Mouse (Mus musculus): ENCODE results near the gene Ankra2.
A peak's percentile ranks its signal among the peaks of the same experiment; 100 is the strongest.

Gene Ankra2

GRCm38 (mm10) chr13:98296072-98296471 is 33.2 kb downstream of the Ankra2 start:
- no peak for DNase-seq (ENCODE audit: low spot score)

DNA sequence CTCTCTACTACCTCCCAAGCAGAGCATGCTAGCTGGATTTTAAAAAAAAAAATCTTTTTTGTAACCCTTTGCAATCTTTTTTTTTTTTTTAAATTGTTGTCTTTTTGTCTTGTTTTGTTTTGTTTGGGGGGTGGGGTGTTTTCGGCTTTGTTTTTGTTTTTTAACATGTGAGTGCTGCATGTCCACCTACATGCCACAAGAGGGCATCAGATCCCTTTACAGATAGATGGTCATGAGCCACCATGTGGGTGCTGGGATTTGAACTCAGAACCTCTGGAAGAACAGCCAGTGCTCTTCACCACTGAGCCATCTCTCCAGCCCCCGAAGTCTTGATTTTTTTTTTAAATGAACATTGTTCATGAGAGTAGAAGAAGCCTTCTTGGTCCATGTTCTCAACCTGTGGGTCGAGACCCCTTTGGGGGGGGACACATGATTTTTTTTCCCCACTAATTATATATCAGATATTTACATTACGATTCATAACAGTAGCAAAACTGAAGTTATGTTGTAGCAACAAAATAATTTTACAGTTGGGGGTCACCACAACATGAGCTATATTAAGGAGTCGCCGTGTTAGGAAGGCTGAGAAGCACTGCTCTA is 35.1 kb downstream of the Ankra2 start:
- no peak for DNase-seq (ENCODE audit: low spot score)

- DNase-seq (ENCODE audit: low spot score) = peak; percentile 45
Measured at GRCm38 (mm10) chr13:98298833-98299758, 36.2 kb downstream of the Ankra2 start.

GRCm38 (mm10) chr13:98305257-98305656 is 42.4 kb downstream of the Ankra2 start:
- DNase-seq (ENCODE audit: low spot score) = no peak

DNA sequence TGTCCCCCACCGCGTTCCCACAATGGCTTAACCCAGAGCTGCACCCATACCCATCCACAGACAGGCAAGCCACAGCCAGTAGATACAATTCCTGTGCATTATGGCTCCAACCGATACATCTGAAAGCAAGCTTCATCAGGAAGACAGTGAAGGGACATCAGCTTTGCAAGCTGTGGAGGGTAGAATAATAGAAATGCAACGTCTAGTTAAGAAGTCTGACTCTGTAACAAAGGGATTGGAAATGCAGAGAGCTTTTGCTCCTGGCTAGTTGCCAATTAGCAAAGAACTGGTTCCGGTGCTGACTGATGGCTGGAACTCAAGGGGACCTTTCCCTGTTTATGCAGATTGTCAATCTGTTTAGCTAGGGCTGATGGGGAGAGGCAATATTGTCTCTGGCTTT is 43.5 kb downstream of the Ankra2 start:
- no peak for DNase-seq (ENCODE audit: low spot score)

- DNase-seq (ENCODE audit: low spot score) = no peak
Measured at GRCm38 (mm10) chr13:98306852-98307475, 44.1 kb downstream of the Ankra2 start.

DNA sequence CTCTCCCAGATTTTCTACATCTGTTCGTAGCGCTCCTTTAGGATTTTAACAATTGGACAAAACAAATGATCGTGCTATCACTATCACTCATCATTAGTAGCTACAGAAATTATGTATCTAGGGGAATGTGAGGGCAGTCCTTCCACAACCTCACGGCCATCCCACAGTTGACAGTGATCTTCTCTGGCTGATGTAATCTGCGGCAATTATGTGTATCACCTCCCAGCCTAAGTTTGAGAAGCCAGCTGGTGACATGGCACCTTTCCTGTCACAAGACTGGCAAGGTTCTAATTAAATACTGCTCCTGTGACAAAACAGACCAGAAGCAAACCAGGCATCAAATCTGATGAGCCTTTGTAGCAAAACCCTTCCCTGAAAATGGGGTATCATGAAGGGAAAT is 45.1 kb downstream of the Ankra2 start:
- no peak for DNase-seq (ENCODE audit: low spot score)

DNA sequence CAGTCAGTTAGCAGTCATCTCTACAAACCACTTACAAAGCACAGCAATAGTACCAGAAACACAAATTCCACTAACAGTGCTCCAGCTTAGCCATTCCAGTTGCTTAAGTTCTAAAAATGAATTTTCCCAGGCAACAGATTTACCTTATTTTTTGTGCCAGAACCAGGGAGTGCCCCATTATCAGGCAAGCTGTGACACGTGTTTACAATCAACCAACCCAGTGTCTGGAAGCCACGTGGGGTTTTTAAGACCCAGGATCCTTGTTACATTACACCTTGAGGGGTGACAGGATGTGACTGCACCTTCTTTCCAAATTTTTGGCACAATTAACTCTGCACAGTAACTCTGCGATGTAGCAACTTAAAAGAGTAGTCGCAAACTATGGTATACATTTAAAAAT is 45.9 kb downstream of the Ankra2 start:
- no peak for DNase-seq (ENCODE audit: low spot score)

DNA sequence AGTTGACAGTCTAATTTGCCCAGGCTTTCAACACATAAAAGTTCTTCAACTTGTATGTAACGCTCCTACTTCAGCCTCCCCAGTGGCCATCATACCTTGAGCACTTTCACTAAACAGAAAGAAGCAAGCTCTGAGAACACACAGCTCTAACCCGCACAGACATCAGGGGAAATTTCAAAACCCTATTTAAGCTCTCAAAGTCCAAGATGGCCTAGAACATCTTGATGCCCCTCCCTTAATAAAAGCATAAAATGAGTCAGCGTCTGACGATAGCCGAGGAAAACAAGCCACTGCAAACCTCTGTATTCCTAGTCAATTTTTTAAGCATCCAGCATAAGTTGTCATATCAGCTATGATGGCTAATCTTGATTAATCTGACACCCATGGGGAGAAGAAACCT is 48.7 kb downstream of the Ankra2 start:
- DNase-seq (ENCODE audit: low spot score) = no peak

DNA sequence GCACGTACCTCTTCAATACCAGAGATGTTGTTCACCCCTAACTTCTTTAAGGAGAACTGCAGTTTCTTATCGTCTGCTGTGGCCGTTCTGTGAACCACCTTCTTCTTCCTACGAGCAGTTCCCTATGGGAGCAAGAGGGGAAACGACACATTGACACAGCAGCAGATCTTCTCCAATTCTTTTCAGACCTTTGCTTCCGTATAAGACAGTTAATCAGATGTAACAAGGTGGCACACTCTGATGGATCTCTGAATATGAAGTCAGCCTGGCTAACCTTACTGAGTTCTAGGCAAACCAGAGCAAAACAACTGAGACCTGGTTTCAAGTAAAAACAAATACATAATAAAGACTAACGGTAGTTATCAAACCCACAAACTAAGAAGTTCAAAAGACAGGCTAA is 50.8 kb downstream of the Ankra2 start:
- no peak for DNase-seq (ENCODE audit: low spot score)

DNA sequence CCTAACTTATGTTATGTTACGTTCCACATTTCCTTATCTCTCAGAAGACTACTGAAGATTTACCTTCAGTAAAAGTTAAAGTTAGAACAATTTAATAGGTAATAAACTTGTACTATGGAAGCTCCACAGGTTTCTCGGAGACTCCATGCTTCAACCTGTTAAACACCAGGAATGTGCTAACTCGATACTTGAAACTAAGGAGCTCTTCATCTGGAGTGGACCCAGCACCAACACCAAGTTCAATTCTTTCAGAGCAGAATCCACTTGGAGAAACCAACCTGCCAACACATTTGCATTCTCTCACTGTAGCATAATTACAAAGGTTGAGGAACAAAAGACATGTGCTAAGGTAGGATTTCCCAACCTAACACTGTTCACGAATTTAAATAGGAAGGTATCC is 52.2 kb downstream of the Ankra2 start:
- no peak for DNase-seq (ENCODE audit: low spot score)

- no peak for DNase-seq (ENCODE audit: low spot score)
Measured at GRCm38 (mm10) chr13:98316140-98316479, 53.2 kb downstream of the Ankra2 start.

DNA sequence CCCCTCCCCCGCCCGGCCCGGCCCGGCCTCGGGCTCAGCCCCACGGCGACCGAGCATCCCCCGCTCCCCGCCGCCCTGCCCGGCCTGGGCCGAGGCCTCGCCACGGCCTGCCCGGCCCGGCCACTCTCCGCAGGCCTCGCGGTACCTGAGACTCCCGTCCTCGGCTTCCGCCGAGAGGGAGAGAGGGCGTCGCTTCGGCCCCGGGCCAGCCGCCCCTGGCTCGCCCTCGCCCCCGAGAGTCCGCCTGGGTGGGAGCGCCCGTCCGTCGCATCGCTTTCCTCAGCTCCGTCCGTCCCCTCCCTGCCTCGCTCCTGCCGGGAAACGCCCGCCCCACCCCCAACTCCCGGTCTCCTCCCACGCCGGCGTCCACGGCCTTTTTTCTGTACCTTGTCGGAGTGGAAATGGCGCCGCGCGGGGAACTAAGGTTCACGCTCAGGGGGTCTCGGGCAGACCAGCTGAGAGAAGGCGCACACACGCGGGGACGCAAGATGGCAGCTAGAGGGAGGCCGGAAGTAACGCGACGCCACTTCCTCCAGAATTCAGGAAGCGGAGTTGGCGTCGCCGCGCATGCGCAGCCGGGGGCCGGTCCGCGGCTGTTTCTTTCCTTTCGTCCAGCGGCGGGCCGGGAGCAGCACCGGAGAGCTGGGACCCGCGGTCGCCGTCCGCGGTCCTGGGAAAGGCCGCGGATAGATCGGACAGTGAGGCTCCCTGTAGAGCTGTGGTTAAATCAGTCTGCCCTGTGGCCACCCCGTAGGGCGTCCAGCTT is 53.8 kb downstream of the Ankra2 start, which contains the start of gene Btf3:
TSS of gene Btf3 (minus strand) at position 527 of the 766 bp plus-strand sequence.
- DNase-seq (ENCODE audit: low spot score) = peak; percentile 88

- no peak for DNase-seq (ENCODE audit: low spot score)
Measured at GRCm38 (mm10) chr13:98317246-98317677, 54.4 kb downstream of the Ankra2 start.

DNA sequence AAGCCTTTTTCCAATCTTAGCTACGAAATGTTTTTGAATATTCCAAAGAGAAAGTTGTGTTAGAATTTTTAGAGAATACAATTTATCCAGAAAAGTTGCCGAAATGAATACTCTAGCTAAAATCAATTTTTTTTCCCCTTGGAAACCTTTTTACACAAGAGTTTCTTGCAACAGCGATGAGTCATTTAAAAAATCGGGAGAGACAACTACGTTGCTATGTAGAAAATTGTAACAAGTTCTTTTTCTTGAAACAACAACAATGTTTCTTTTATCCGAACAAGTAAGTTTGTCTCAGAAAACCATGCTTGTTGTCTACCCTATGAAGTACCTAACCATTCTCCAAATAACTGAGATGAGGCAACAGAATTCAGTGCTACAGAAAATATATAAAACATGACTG is 55.0 kb downstream of the Ankra2 start:
- DNase-seq (ENCODE audit: low spot score) = no peak

Measured in ovary, adult 18-20 months (tissue).